Mouse (Mus musculus): ENCODE measurements at regions not wholly inside any gene's neighbourhood (a gene's known extent, or its start where the extent isn't known, plus 50 kb on each side); places are given as distances from the start of the nearest gene placed in this dataset.

DNA sequence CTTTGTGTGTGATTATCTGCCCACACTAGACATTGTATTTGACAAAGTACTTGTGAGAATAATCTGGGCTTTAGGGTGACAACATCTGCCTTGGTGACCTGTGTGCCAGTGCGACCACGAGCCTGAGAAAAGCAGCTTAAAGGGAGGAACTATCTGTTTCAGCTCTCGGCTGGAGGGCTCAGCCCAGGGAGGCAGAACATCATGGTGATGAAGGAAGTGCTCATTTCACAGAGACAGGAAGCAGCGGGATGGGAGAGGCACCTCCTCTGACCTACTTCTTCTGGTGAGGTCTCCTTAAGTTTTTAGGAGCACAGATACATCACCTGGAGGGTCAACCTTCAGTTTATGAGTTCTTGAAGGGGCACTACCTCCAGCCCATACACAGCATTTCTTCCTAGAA is 89.8 kb downstream of the Kif26a start:
- no peak for TF ChIP-seq CTCF (IDR thresholded peaks at IDR 0.05; ENCODE audit: insufficient read depth, low read length)
- no peak for TF ChIP-seq POLR2A (IDR thresholded peaks at IDR 0.05; ENCODE audit: borderline replicate concordance, extremely low read depth, low read depth, low read length)
